Mouse (Mus musculus) myocyte (in vitro differentiated cells): Measurements from ENCODE around the gene Dtx3. TPM values are rescaled to one million over a fixed set of nuclear protein-coding genes. Genes with fewer than 3 reads are reported as not detected.

ENCODE experiments used
- H3K27me3 ChIP-seq: one replicate; pipeline ENCODE4 v1.6.1; 2011; ENCODE audit not compliant: control insufficient read depth, insufficient read depth, insufficient read length
- H3K36me3 ChIP-seq: one replicate; pipeline ENCODE4 v1.6.1; 2011; ENCODE audit not compliant: control insufficient read depth, insufficient read depth
- H3K4me2 ChIP-seq: one replicate; pipeline ENCODE4 v1.6.1; 2011; ENCODE audit warnings: low read depth, control low read depth
- H3K4me3 ChIP-seq: one replicate; pipeline ENCODE4 v1.5.1; 2011; ENCODE audit warnings: mild to moderate bottlenecking, control low read depth, moderate library complexity
- H3K79me2 ChIP-seq: one replicate; pipeline ENCODE4 v1.6.1; 2011; ENCODE audit not compliant: control insufficient read depth, insufficient read depth
- H3ac ChIP-seq: one replicate; pipeline ENCODE4 v1.6.1; 2011; ENCODE audit not compliant: control insufficient read depth, insufficient read length
- CEBPB ChIP-seq: IDR thresholded peaks from 2 replicates; pipeline ENCODE4 v1.6.1; 2011; ENCODE audit warnings: mild to moderate bottlenecking, moderate library complexity; ENCODE audit not compliant: poor library complexity, insufficient read depth, severe bottlenecking
- E2F4 ChIP-seq: IDR thresholded peaks from one replicate; pipeline ENCODE4 v1.6.1; 2011; ENCODE audit warnings: mild to moderate bottlenecking, control low read depth, moderate library complexity; ENCODE audit not compliant: insufficient read depth
- MAX ChIP-seq: IDR thresholded peaks from one replicate; pipeline ENCODE4 v1.6.1; 2011; ENCODE audit warnings: low read depth, mild to moderate bottlenecking, control low read depth
- MYOD1 ChIP-seq, 3 experiments: IDR thresholded peaks; one replicate each; pipeline ENCODE4 v1.6.1; 2011; ENCODE audit warnings: control low read depth in 2 of 3, low read depth in 2 of 3, mild to moderate bottlenecking in 2 of 3, moderate library complexity in 1 of 3; ENCODE audit not compliant: insufficient read length in 2 of 3, control insufficient read depth in 1 of 3
- MYOG ChIP-seq, 3 experiments: IDR thresholded peaks; one replicate each; pipeline ENCODE4 v1.6.1; 2011; ENCODE audit warnings: control low read depth in 2 of 3, low read depth in 2 of 3, mild to moderate bottlenecking in 2 of 3; ENCODE audit not compliant: insufficient read length in 2 of 3, control insufficient read depth in 1 of 3, insufficient read depth in 1 of 3
- POLR2A ChIP-seq: IDR thresholded peaks from one replicate; pipeline ENCODE4 v1.6.1; 2011; ENCODE audit warnings: low read depth, mild to moderate bottlenecking, control low read depth, moderate library complexity; ENCODE audit not compliant: insufficient read length
- POLR2AphosphoS2 ChIP-seq: IDR thresholded peaks from one replicate; pipeline ENCODE4 v1.6.1; 2011; ENCODE audit warnings: low read depth, control low read depth; ENCODE audit not compliant: insufficient read length
- REST ChIP-seq: IDR thresholded peaks from one replicate; pipeline ENCODE4 v1.6.1; 2011; ENCODE audit warnings: mild to moderate bottlenecking, control low read depth, moderate library complexity; ENCODE audit not compliant: insufficient read depth, insufficient read length
- SRF ChIP-seq: IDR thresholded peaks from one replicate; pipeline ENCODE4 v1.6.1; 2011; ENCODE audit warnings: low read depth; ENCODE audit not compliant: control insufficient read depth, insufficient read length
- TCF12 ChIP-seq: IDR thresholded peaks from one replicate; pipeline ENCODE4 v1.6.1; 2011; ENCODE audit warnings: mild to moderate bottlenecking, control low read depth; ENCODE audit not compliant: poor library complexity, insufficient read depth, severe bottlenecking
- TCF3 ChIP-seq: IDR thresholded peaks from one replicate; pipeline ENCODE4 v1.6.1; 2011; ENCODE audit warnings: low read depth, control low read depth; ENCODE audit not compliant: insufficient read length
- USF1 ChIP-seq: IDR thresholded peaks from one replicate; pipeline ENCODE4 v1.6.1; 2011; ENCODE audit warnings: low read depth, mild to moderate bottlenecking, control low read depth, moderate library complexity
- polyA plus RNA-seq: library from polyadenylated mRNA; unstranded; fragments of >200 nt; fragmentation: generic; extraction: Trizol; gene quantifications from one replicate; pipeline ENCODE4 v1.2.1, GENCODE M21; 2012; ENCODE audit warnings: missing spikeins

Dtx3 gene
- polyA plus RNA-seq, 1 experiment, result 42.4 TPM

- H3K4me2 ChIP-seq, result no peak overlapping the region
- no peaks in the 10 kb centered on the region for H3K36me3 ChIP-seq
- TF ChIP-seq MAX (no peak), MYOD1 (IDR thresholded peaks at IDR 0.05; ENCODE audit: control insufficient read depth in 1 of 3, insufficient read length in 2 of 3, low read depth in 2 of 3) (no peak), POLR2AphosphoS2 (no peak), CEBPB (no peak)
- H3K27me3 ChIP-seq, result no peaks in the 10 kb centered on the region
- H3K79me2 ChIP-seq, result no peaks in the 10 kb centered on the region
- no peak overlapping the region for H3K4me3 ChIP-seq
- no peak overlapping the region for H3ac ChIP-seq
Measured at GRCm38 (mm10) chr10:127185506-127185905, 10.0 kb downstream of the Dtx3 start.

GRCm38 (mm10) chr10:127185101-127185500 is 10.4 kb downstream of the Dtx3 start:
- Histone ChIP-seq H3K4me3 (no peak overlapping the region), H3K4me2 (no peak overlapping the region), H3K79me2 (no peaks in the 10 kb centered on the region), H3ac (no peak overlapping the region), H3K36me3 (no peaks in the 10 kb centered on the region), H3K27me3 (no peaks in the 10 kb centered on the region)
- TF ChIP-seq USF1, result no peak
- TF ChIP-seq POLR2AphosphoS2, result no peak
- no peak for TF ChIP-seq TCF3
- TF ChIP-seq POLR2A, result no peak
- no peak for TF ChIP-seq REST
- no peak for TF ChIP-seq MYOD1 (IDR thresholded peaks at IDR 0.05; ENCODE audit: control insufficient read depth in 1 of 3, insufficient read length in 2 of 3, low read depth in 2 of 3)
- TF ChIP-seq MYOG (IDR thresholded peaks at IDR 0.05; ENCODE audit: control insufficient read depth in 1 of 3, insufficient read depth in 1 of 3, insufficient read length in 2 of 3, low read depth in 2 of 3), result no peak
- TF ChIP-seq SRF, result no peak
- no peak for TF ChIP-seq E2F4
- no peak for TF ChIP-seq CEBPB
- no peak for TF ChIP-seq TCF12
- TF ChIP-seq MAX, result no peak

GRCm38 (mm10) chr10:127183759-127184158 is 11.8 kb downstream of the Dtx3 start:
- no peaks in the 10 kb centered on the region for H3K36me3 ChIP-seq
- no peak overlapping the region for H3ac ChIP-seq
- no peak overlapping the region for H3K4me3 ChIP-seq
- H3K4me2 ChIP-seq, result no peak overlapping the region
- H3K79me2 ChIP-seq, result no peaks in the 10 kb centered on the region
- no peaks in the 10 kb centered on the region for H3K27me3 ChIP-seq
- TF ChIP-seq MYOG (IDR thresholded peaks at IDR 0.05; ENCODE audit: control insufficient read depth in 1 of 3, insufficient read depth in 1 of 3, insufficient read length in 2 of 3, low read depth in 2 of 3) (no peak), MYOD1 (IDR thresholded peaks at IDR 0.05; ENCODE audit: control insufficient read depth in 1 of 3, insufficient read length in 2 of 3, low read depth in 2 of 3) (no peak), USF1 (no peak), CEBPB (no peak)

GRCm38 (mm10) chr10:127182624-127183023 is 12.9 kb downstream of the Dtx3 start:
- Histone ChIP-seq H3K27me3 (no peaks in the 10 kb centered on the region), H3ac (no peak overlapping the region), H3K4me3 (no peak overlapping the region), H3K36me3 (no peaks in the 10 kb centered on the region), H3K79me2 (no peaks in the 10 kb centered on the region), H3K4me2 (no peak overlapping the region)
- no peak for TF ChIP-seq POLR2AphosphoS2

- H3K27me3 ChIP-seq, result no peaks in the 10 kb centered on the region
Measured at GRCm38 (mm10) chr10:127181566-127181965, 14.0 kb downstream of the Dtx3 start.

GRCm38 (mm10) chr10:127180695-127181047 is 14.9 kb downstream of the Dtx3 start:
- H3K36me3 ChIP-seq, result no peaks in the 10 kb centered on the region
- no peak overlapping the region for H3ac ChIP-seq
- no peak overlapping the region for H3K4me3 ChIP-seq
- no peaks in the 10 kb centered on the region for H3K27me3 ChIP-seq
- no peak overlapping the region for H3K4me2 ChIP-seq
- H3K79me2 ChIP-seq, result no peaks in the 10 kb centered on the region
- TF ChIP-seq TCF3 (no peak), MYOD1 (IDR thresholded peaks at IDR 0.05; ENCODE audit: control insufficient read depth in 1 of 3, insufficient read length in 2 of 3, low read depth in 2 of 3) (no peak), MYOG (IDR thresholded peaks at IDR 0.05; ENCODE audit: control insufficient read depth in 1 of 3, insufficient read depth in 1 of 3, insufficient read length in 2 of 3, low read depth in 2 of 3) (no peak)

More at GRCm38 (mm10) chr10:127181566-127181965, 14.0 kb downstream of the Dtx3 start:
- no peak for TF ChIP-seq MAX
- no peak for TF ChIP-seq TCF3
- no peak for TF ChIP-seq TCF12
- TF ChIP-seq MYOD1 (IDR thresholded peaks at IDR 0.05; ENCODE audit: control insufficient read depth in 1 of 3, insufficient read length in 2 of 3, low read depth in 2 of 3), result no peak
- no peaks in the 10 kb centered on the region for H3K36me3 ChIP-seq
- no peak overlapping the region for H3K4me2 ChIP-seq
- no peak overlapping the region for H3K4me3 ChIP-seq
- no peaks in the 10 kb centered on the region for H3K79me2 ChIP-seq
- no peak overlapping the region for H3ac ChIP-seq
